Mouse (Mus musculus): ENCODE measurements at regions not wholly inside any gene's neighbourhood (a gene's known extent, or its start where the extent isn't known, plus 50 kb on each side); places are given as distances from the start of the nearest gene placed in this dataset.

- Histone ChIP-seq H3K4me2 (ENCODE audit: low read depth) (no peak overlapping the region), H3K9me3 (ENCODE audit: control insufficient read depth, low read length) (no peaks in the 10 kb centered on the region), H3K36me3 (replicated peaks; ENCODE audit: control insufficient read depth, insufficient read depth, low read depth) (no peaks in the 10 kb centered on the region), H3K27ac (no peak overlapping the region), H3K27me3 (ENCODE audit: control insufficient read depth, insufficient read depth, low read length) (no peaks in the 10 kb centered on the region), H3K4me3 (ENCODE audit: insufficient read depth in 1 of 2, low read depth in 2 of 2, low read length in 2 of 2) (no peak overlapping the region), H3K4me1 (replicated peaks; ENCODE audit: control insufficient read depth in 2 of 2, insufficient read depth in 2 of 2, low read length in 1 of 2) (no peaks in the 10 kb centered on the region), H3K9ac (replicated peaks) (no peak overlapping the region)
- ATAC-seq (ENCODE audit: insufficient read depth) (0 out of 2 replicates have a peak, but pooled peaks have one; percentile 18), DNase-seq (ENCODE audit: low read depth in 3 of 3, low spot score in 3 of 3) (no peak)
- TF ChIP-seq CTCF (IDR thresholded peaks at IDR 0.05; ENCODE audit: low read depth): no peak
- 0 out of 2 replicates have a peak, but pooled peaks have one; percentile 21 for TF ChIP-seq EP300 (IDR thresholded peaks at IDR 0.05; ENCODE audit: low read depth)
- WGBS (ENCODE audit: insufficient replicate concordance): 19% methylated on average over 4 of the region's 4 CpGs
These were observed 263.1 kb upstream of the Etaa1 start for GRCm38 (mm10) chr11:18216762-18217161.

DNA sequence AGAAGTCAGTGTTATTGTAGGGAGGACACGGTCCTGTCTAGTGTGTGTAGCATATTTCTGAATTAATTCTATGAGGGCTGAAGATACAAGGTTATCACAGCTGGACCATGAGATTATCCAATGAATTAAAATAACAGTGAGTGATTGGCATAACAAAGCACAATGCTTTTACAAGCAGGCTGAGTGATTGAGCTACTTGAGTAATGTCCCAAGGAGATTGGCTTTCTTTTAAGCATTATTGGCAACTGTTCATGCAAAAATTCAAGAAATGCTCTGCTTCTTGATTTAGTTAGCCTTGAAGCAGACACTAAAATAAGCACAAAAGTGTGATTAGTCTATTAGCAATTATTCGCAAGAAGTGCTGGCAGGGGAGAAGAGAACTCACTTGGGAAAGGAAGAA, 219.4 kb upstream of the Etaa1 start:
- H3K4me2 ChIP-seq (ENCODE audit: low read depth): no peak overlapping the region
- H3K4me3 ChIP-seq (ENCODE audit: insufficient read depth in 1 of 2, low read depth in 2 of 2, low read length in 2 of 2): no peak overlapping the region
- H3K9ac ChIP-seq (replicated peaks): no peak overlapping the region
- ATAC-seq (ENCODE audit: insufficient read depth) (no peak), DNase-seq (ENCODE audit: low read depth in 3 of 3, low spot score in 3 of 3) (no peak)
- 54% methylated on average over 2 of the region's 2 CpGs for WGBS (ENCODE audit: insufficient replicate concordance)
- H3K9me3 ChIP-seq (ENCODE audit: control insufficient read depth, low read length): no peaks in the 10 kb centered on the region
- no peak for TF ChIP-seq EP300 (IDR thresholded peaks at IDR 0.05; ENCODE audit: low read depth)
- TF ChIP-seq CTCF (IDR thresholded peaks at IDR 0.05; ENCODE audit: low read depth): no peak
- H3K27me3 ChIP-seq (ENCODE audit: control insufficient read depth, insufficient read depth, low read length): no peaks in the 10 kb centered on the region
- no peaks in the 10 kb centered on the region for H3K4me1 ChIP-seq (replicated peaks; ENCODE audit: control insufficient read depth in 2 of 2, insufficient read depth in 2 of 2, low read length in 1 of 2)
- no peaks in the 10 kb centered on the region for H3K36me3 ChIP-seq (replicated peaks; ENCODE audit: control insufficient read depth, insufficient read depth, low read depth)
- H3K27ac ChIP-seq: no peak overlapping the region

DNA sequence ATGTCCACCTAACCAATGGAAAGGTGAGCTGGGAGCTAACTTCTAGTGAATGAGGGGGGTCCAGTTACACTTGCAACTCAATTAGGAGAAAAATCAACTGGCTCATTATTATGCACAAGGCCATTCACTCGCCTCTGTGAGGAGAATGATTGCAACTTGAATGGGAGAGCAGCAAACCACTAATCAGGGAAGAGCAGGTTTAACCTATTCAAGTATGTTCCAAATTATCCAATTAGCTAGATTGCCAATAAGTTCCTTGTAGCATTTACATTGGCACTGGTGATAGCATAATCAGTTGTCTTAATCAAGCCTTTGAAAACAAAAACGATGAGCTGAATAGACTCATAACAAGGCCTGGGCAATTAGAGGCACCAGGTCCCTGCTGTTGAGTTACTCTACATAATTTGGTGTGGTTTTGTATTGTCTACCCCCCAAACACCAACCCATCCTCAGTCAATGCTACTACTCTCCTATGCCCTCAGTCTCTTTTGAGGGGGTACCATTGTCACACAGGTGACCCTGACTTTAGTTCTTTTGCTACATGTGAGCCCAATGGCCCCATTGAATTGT, 217.6 kb upstream of the Etaa1 start:
- no peaks in the 10 kb centered on the region for H3K4me1 ChIP-seq (replicated peaks; ENCODE audit: control insufficient read depth in 2 of 2, insufficient read depth in 2 of 2, low read length in 1 of 2)
- ATAC-seq (ENCODE audit: insufficient read depth) (no peak), DNase-seq (ENCODE audit: low read depth in 3 of 3, low spot score in 3 of 3) (no peak)
- no peak for TF ChIP-seq CTCF (IDR thresholded peaks at IDR 0.05; ENCODE audit: low read depth)
- TF ChIP-seq EP300 (IDR thresholded peaks at IDR 0.05; ENCODE audit: low read depth): no peak
- H3K9ac ChIP-seq (replicated peaks): no peak overlapping the region
- WGBS (ENCODE audit: insufficient replicate concordance): 51% methylated on average over 2 of the region's 2 CpGs
- H3K27ac ChIP-seq: no peak overlapping the region
- no peak overlapping the region for H3K4me2 ChIP-seq (ENCODE audit: low read depth)
- no peaks in the 10 kb centered on the region for H3K36me3 ChIP-seq (replicated peaks; ENCODE audit: control insufficient read depth, insufficient read depth, low read depth)
- no peaks in the 10 kb centered on the region for H3K9me3 ChIP-seq (ENCODE audit: control insufficient read depth, low read length)
- no peak overlapping the region for H3K4me3 ChIP-seq (ENCODE audit: insufficient read depth in 1 of 2, low read depth in 2 of 2, low read length in 2 of 2)
- H3K27me3 ChIP-seq (ENCODE audit: control insufficient read depth, insufficient read depth, low read length): no peaks in the 10 kb centered on the region

GRCm38 (mm10) chr11:18165609-18166347, 212.1 kb upstream of the Etaa1 start:
- TF ChIP-seq CTCF (IDR thresholded peaks at IDR 0.05; ENCODE audit: low read depth) (no peak), EP300 (IDR thresholded peaks at IDR 0.05; ENCODE audit: low read depth) (no peak)
- Histone ChIP-seq H3K4me3 (ENCODE audit: insufficient read depth in 1 of 2, low read depth in 2 of 2, low read length in 2 of 2) (no peak overlapping the region), H3K4me1 (replicated peaks; ENCODE audit: control insufficient read depth in 2 of 2, insufficient read depth in 2 of 2, low read length in 1 of 2) (no peaks in the 10 kb centered on the region), H3K27ac (no peak overlapping the region), H3K27me3 (ENCODE audit: control insufficient read depth, insufficient read depth, low read length) (no peaks in the 10 kb centered on the region), H3K9me3 (ENCODE audit: control insufficient read depth, low read length) (no peaks in the 10 kb centered on the region), H3K4me2 (ENCODE audit: low read depth) (no peak overlapping the region), H3K9ac (replicated peaks) (no peak overlapping the region), H3K36me3 (replicated peaks; ENCODE audit: control insufficient read depth, insufficient read depth, low read depth) (no peaks in the 10 kb centered on the region)
- 31% methylated on average over 4 of the region's 4 CpGs for WGBS (ENCODE audit: insufficient replicate concordance)
- ATAC-seq (ENCODE audit: insufficient read depth): no peak
- no peak for DNase-seq (ENCODE audit: low read depth in 3 of 3, low spot score in 3 of 3)

- TF ChIP-seq CTCF (IDR thresholded peaks at IDR 0.05; ENCODE audit: low read depth) (no peak), EP300 (IDR thresholded peaks at IDR 0.05; ENCODE audit: low read depth) (no peak)
- ATAC-seq (ENCODE audit: insufficient read depth) (no peak), DNase-seq (ENCODE audit: low read depth in 3 of 3, low spot score in 3 of 3) (no peak)
- Histone ChIP-seq H3K9me3 (ENCODE audit: control insufficient read depth, low read length) (no peaks in the 10 kb centered on the region), H3K27me3 (ENCODE audit: control insufficient read depth, insufficient read depth, low read length) (no peaks in the 10 kb centered on the region), H3K4me3 (ENCODE audit: insufficient read depth in 1 of 2, low read depth in 2 of 2, low read length in 2 of 2) (no peak overlapping the region), H3K36me3 (replicated peaks; ENCODE audit: control insufficient read depth, insufficient read depth, low read depth) (no peaks in the 10 kb centered on the region), H3K27ac (no peak overlapping the region), H3K9ac (replicated peaks) (no peak overlapping the region), H3K4me2 (ENCODE audit: low read depth) (no peak overlapping the region), H3K4me1 (replicated peaks; ENCODE audit: control insufficient read depth in 2 of 2, insufficient read depth in 2 of 2, low read length in 1 of 2) (no peaks in the 10 kb centered on the region)
- 42% methylated on average over 2 of the region's 2 CpGs for WGBS (ENCODE audit: insufficient replicate concordance)
These were observed 210.3 kb upstream of the Etaa1 start for GRCm38 (mm10) chr11:18164025-18164423.

Measured in liver, embryonic 14.5 days (tissue).